Mouse (Mus musculus): ENCODE measurements around the gene Atxn7l3. TPM values are rescaled to one million over a fixed set of nuclear protein-coding genes. Genes with fewer than 3 reads are reported as not detected.

Atxn7l3 gene
- polyA plus RNA-seq, 1 experiment: 89.9 TPM

DNA sequence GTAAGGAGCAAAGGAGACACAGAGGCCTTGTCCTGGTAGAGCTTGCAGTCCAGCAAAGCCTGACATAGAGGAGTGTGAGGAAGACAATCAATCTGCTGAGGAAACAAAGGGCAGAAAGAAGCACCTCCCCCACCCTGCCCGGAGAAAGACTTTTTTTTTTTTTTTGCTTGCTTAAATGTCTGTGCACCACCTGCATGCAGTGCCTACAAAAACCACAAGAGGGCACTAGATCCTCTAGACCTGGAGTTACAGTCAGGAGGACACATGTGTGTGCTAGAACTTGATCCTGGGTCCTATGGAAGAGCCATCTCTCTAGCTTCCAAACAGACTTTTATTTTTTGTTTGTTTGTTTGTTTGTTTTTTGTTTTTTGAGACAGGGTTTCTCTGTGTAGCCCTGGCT lies 3.4 kb upstream of the Atxn7l3 start:
- 13% methylated on average over 1 of the region's 1 CpGs for WGBS
- Histone ChIP-seq H3K4me1 (replicated peaks; ENCODE audit: control insufficient read depth, insufficient read depth, low read length) (peaks cover 12% of the 10 kb centered on the region), H3K4me3 (ENCODE audit: control insufficient read depth, insufficient read depth, low read length) (no peak overlapping the region), H3K27me3 (ENCODE audit: control insufficient read depth, insufficient read depth, low read length) (no peaks in the 10 kb centered on the region), H3K36me3 (ENCODE audit: control insufficient read depth, insufficient read depth, low read length) (no peaks in the 10 kb centered on the region), H3K27ac (ENCODE audit: control insufficient read depth, insufficient read depth, low read length) (no peak overlapping the region)
- TF ChIP-seq POLR2A (IDR thresholded peaks at IDR 0.05; ENCODE audit: control insufficient read depth, extremely low read depth, insufficient read depth, low read length, poor library complexity) (no peak), CTCF (IDR thresholded peaks at IDR 0.05; ENCODE audit: borderline replicate concordance, control insufficient read depth, extremely low read depth, insufficient read depth, low read length, poor library complexity) (no peak)
- DNase-seq: peak; percentile 80

- Histone ChIP-seq H3K36me3 (ENCODE audit: control insufficient read depth, insufficient read depth, low read length) (0 out of 2 replicates have a peak, but pooled peaks cover 3% of the 10 kb centered on the region), H3K27me3 (ENCODE audit: control insufficient read depth, insufficient read depth, low read length) (no peaks in the 10 kb centered on the region), H3K4me3 (ENCODE audit: control insufficient read depth, insufficient read depth, low read length) (peak overlapping the region; percentile 54), H3K4me1 (replicated peaks; ENCODE audit: control insufficient read depth, insufficient read depth, low read length) (peaks cover 17% of the 10 kb centered on the region), H3K27ac (ENCODE audit: control insufficient read depth, insufficient read depth, low read length) (peak overlapping the region; percentile 77)
- no peak for DNase-seq
- 21% methylated on average over 27 of the region's 27 CpGs for WGBS
- TF ChIP-seq CTCF (IDR thresholded peaks at IDR 0.05; ENCODE audit: borderline replicate concordance, control insufficient read depth, extremely low read depth, insufficient read depth, low read length, poor library complexity) (no peak), POLR2A (IDR thresholded peaks at IDR 0.05; ENCODE audit: control insufficient read depth, extremely low read depth, insufficient read depth, low read length, poor library complexity) (no peak)
Measured at GRCm38 (mm10) chr11:102297577-102298556, 1.4 kb upstream of the Atxn7l3 start.

- Histone ChIP-seq H3K4me3 (ENCODE audit: control insufficient read depth, insufficient read depth, low read length) (peak overlapping the region; percentile 85), H3K27ac (ENCODE audit: control insufficient read depth, insufficient read depth, low read length) (peak overlapping the region; percentile 92), H3K4me1 (replicated peaks; ENCODE audit: control insufficient read depth, insufficient read depth, low read length) (peaks cover 17% of the 10 kb centered on the region), H3K36me3 (ENCODE audit: control insufficient read depth, insufficient read depth, low read length) (peaks cover 21% of the 10 kb centered on the region), H3K27me3 (ENCODE audit: control insufficient read depth, insufficient read depth, low read length) (no peaks in the 10 kb centered on the region)
- WGBS: under 1% methylated on average over 58 of the region's 73 CpGs
- TF ChIP-seq POLR2A (IDR thresholded peaks at IDR 0.05; ENCODE audit: control insufficient read depth, extremely low read depth, insufficient read depth, low read length, poor library complexity) (0 out of 2 replicates have a peak, but pooled peaks have one; percentile 17), CTCF (IDR thresholded peaks at IDR 0.05; ENCODE audit: borderline replicate concordance, control insufficient read depth, extremely low read depth, insufficient read depth, low read length, poor library complexity) (no peak)
- peak; percentile 72 for DNase-seq
Measured at GRCm38 (mm10) chr11:102295598-102296471, 596 bp downstream of the Atxn7l3 start.

DNA sequence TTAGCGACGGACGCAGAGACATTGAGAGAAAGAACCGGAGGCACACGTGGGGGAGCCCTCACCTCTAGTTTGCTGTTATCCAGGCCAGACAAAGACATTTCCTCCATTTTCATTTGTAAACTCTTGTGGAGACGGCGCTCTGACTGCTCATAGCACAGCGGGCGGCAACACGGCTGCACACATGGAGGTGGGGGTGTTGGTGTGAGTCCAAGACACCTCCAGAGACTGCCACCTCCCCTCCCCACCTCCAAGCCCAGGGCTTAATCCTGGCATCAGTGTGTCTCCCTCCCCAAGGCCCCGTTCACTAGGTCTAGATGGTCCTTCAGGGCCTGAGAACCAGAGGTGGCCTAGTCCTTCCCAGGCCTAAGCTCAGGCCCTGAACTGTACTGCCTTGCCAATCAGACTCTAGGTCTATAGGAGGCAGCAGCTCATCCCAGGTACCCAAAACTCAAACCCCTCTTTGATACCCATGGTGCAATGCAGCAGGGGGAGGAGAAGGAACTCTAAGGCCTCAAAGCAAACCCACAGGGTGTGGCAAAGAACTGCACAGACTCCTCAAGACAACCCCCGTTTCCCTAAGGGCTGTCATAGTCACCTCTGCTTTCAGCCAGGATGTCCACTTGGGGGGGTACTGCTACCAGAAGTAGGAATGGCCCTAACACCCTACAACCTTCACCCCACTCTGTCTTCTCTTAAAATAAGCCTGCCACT lies 1.4 kb downstream of the Atxn7l3 start:
- Histone ChIP-seq H3K36me3 (ENCODE audit: control insufficient read depth, insufficient read depth, low read length) (peaks cover 24% of the 10 kb centered on the region), H3K27ac (ENCODE audit: control insufficient read depth, insufficient read depth, low read length) (peak overlapping the region; percentile 92), H3K4me1 (replicated peaks; ENCODE audit: control insufficient read depth, insufficient read depth, low read length) (peaks cover 17% of the 10 kb centered on the region), H3K4me3 (ENCODE audit: control insufficient read depth, insufficient read depth, low read length) (peak overlapping the region; percentile 85), H3K27me3 (ENCODE audit: control insufficient read depth, insufficient read depth, low read length) (no peaks in the 10 kb centered on the region)
- DNase-seq: peak; percentile 79
- no peak for TF ChIP-seq CTCF (IDR thresholded peaks at IDR 0.05; ENCODE audit: borderline replicate concordance, control insufficient read depth, extremely low read depth, insufficient read depth, low read length, poor library complexity)
- 0 out of 2 replicates have a peak, but pooled peaks have one; percentile 17 for TF ChIP-seq POLR2A (IDR thresholded peaks at IDR 0.05; ENCODE audit: control insufficient read depth, extremely low read depth, insufficient read depth, low read length, poor library complexity)
- 81% methylated on average over 12 of the region's 12 CpGs for WGBS

- H3K36me3 ChIP-seq (ENCODE audit: control insufficient read depth, insufficient read depth, low read length): peaks cover 24% of the 10 kb centered on the region
- no peak overlapping the region for H3K4me3 ChIP-seq (ENCODE audit: control insufficient read depth, insufficient read depth, low read length)
- no peak overlapping the region for H3K27ac ChIP-seq (ENCODE audit: control insufficient read depth, insufficient read depth, low read length)
- 91% methylated on average over 5 of the region's 5 CpGs for WGBS
- no peak for TF ChIP-seq CTCF (IDR thresholded peaks at IDR 0.05; ENCODE audit: borderline replicate concordance, control insufficient read depth, extremely low read depth, insufficient read depth, low read length, poor library complexity)
- TF ChIP-seq POLR2A (IDR thresholded peaks at IDR 0.05; ENCODE audit: control insufficient read depth, extremely low read depth, insufficient read depth, low read length, poor library complexity): no peak
- no peaks in the 10 kb centered on the region for H3K27me3 ChIP-seq (ENCODE audit: control insufficient read depth, insufficient read depth, low read length)
- DNase-seq: no peak
- peaks cover 14% of the 10 kb centered on the region for H3K4me1 ChIP-seq (replicated peaks; ENCODE audit: control insufficient read depth, insufficient read depth, low read length)
Measured at GRCm38 (mm10) chr11:102294416-102294815, 2.0 kb downstream of the Atxn7l3 start.

Data from thymus, adult 2 months (tissue).